Mouse (Mus musculus) brain, embryonic 18.5 days (tissue): ENCODE data around the gene Anxa6.
"Not testable (repeated sequence)": the region's sequence is repeated elsewhere in the genome, so short reads cannot be mapped to it uniquely, and the experiment has no call there.

ENCODE experiments used
- DNase-seq: peaks from one replicate; pipeline ENCODE4 v3.0.0-alpha.2; 2012; ENCODE audit warnings: low read depth, low spot score

Anxa6 gene

GRCm38 (mm10) chr11:54961164-54961850 lies 71.9 kb downstream of the Anxa6 start:
- DNase-seq = no peak

GRCm38 (mm10) chr11:54960251-54960650 lies 73.0 kb downstream of the Anxa6 start:
- DNase-seq = no peak

- DNase-seq = no peak
Observed at GRCm38 (mm10) chr11:54958571-54959073, 74.6 kb downstream of the Anxa6 start.

GRCm38 (mm10) chr11:54957708-54958107 lies 75.5 kb downstream of the Anxa6 start:
- not testable (repeated sequence) for DNase-seq

- DNase-seq = no peak
Observed at GRCm38 (mm10) chr11:54956912-54957311, 76.3 kb downstream of the Anxa6 start.

GRCm38 (mm10) chr11:54955735-54956480 lies 77.3 kb downstream of the Anxa6 start:
- peak; percentile 86 for DNase-seq

GRCm38 (mm10) chr11:54955400-54955734 lies 77.9 kb downstream of the Anxa6 start:
- not testable (repeated sequence) for DNase-seq

- no peak for DNase-seq
Observed at GRCm38 (mm10) chr11:54954716-54955115, 78.5 kb downstream of the Anxa6 start.

GRCm38 (mm10) chr11:54953993-54954446 lies 79.2 kb downstream of the Anxa6 start:
- no peak for DNase-seq

- no peak for DNase-seq
Observed at GRCm38 (mm10) chr11:54952651-54953050, 80.6 kb downstream of the Anxa6 start.

GRCm38 (mm10) chr11:54950684-54951083 lies 82.6 kb downstream of the Anxa6 start:
- no peak for DNase-seq

GRCm38 (mm10) chr11:54949717-54950116 lies 83.5 kb downstream of the Anxa6 start:
- DNase-seq = no peak

GRCm38 (mm10) chr11:54944702-54945101 lies 88.5 kb downstream of the Anxa6 start:
- no peak for DNase-seq

- no peak for DNase-seq
Observed at GRCm38 (mm10) chr11:54940056-54940455, 93.2 kb downstream of the Anxa6 start.

GRCm38 (mm10) chr11:54939501-54939900 lies 93.7 kb downstream of the Anxa6 start:
- DNase-seq = no peak

GRCm38 (mm10) chr11:54936771-54937140 lies 96.5 kb downstream of the Anxa6 start:
- DNase-seq = no peak

GRCm38 (mm10) chr11:54936035-54936770 lies 97.0 kb downstream of the Anxa6 start:
- no peak for DNase-seq

GRCm38 (mm10) chr11:54934198-54934597 lies 99.0 kb downstream of the Anxa6 start:
- no peak for DNase-seq

- no peak for DNase-seq
Observed at GRCm38 (mm10) chr11:54932540-54932939, 100.7 kb downstream of the Anxa6 start.

- no peak for DNase-seq
Observed at GRCm38 (mm10) chr11:54931405-54932093, 101.7 kb downstream of the Anxa6 start.

GRCm38 (mm10) chr11:54930318-54930979 lies 102.8 kb downstream of the Anxa6 start:
- DNase-seq = no peak
